In genomic region chr16:17848928-17849327, GRCm38 (mm10) we compare ENCODE assay signal across 9 mouse cellular contexts. TPM values are rescaled to one million over a fixed set of nuclear protein-coding genes. Genes with fewer than 3 reads are reported as not detected.
DNase-seq lines count a peak whose midpoint lies in the region; ATAC-seq and TF ChIP-seq lines count a peak whose summit lies in the region.
"Had no signal": no experiment of that assay in that cellular context is flagged by ENCODE, and none has a peak within 500 bp of the region (broad histone marks: within the 10 kb centered on the region; RNA-seq: fewer than 3 reads in every experiment).

No protein-coding gene starts in this region.

- peak; percentile 66 for ATAC-seq in neural tube, embryonic 13.5 days (ENCODE audit: low read depth)

- H3K4me1 ChIP-seq in kidney, adult 2 months (ENCODE audit: control insufficient read depth, insufficient read depth, low read length): no peaks in the 10 kb centered on the region
- H3K4me1 ChIP-seq in neural tube, embryonic 13.5 days (replicated peaks): no peaks in the 10 kb centered on the region
- H3K4me1 ChIP-seq: liver, embryonic 15.5 days had no signal

- no peak overlapping the region for H3K9ac ChIP-seq in neural tube, embryonic 13.5 days
- H3K9ac ChIP-seq: liver, embryonic 15.5 days had no signal

- peaks cover 4% of the 10 kb centered on the region; the same call in 1 of the 2 replicates for H3K36me3 ChIP-seq in kidney, adult 2 months (ENCODE audit: control insufficient read depth, insufficient read depth, low read length)
- H3K36me3 ChIP-seq in neural tube, embryonic 13.5 days: peaks cover 90% of the 10 kb centered on the region

- no peaks in the 10 kb centered on the region for H3K9me3 ChIP-seq in neural tube, embryonic 13.5 days
- H3K9me3 ChIP-seq: liver, embryonic 15.5 days had no signal

- DNase-seq in kidney, adult 2 months: peak; percentile 57
- DNase-seq in kidney, adult 11 months: no peak
- DNase-seq in CD4-positive, CD25-positive, alpha-beta regulatory T cell, adult 2 months (ENCODE audit: low read depth, low spot score): peak; percentile 73
- peak; percentile 58 for DNase-seq in R1 (ENCODE audit: low read depth, low spot score)
- DNase-seq in embryo, embryonic 11.5 days (ENCODE audit: low read depth, low spot score): peak; percentile 62
- DNase-seq in left cerebral cortex, postnatal 14 days (ENCODE audit: low spot score in 2 of 2): peak; percentile 71 to 83
- no peak for DNase-seq in gastrocnemius, postnatal 10 days

- intact Hi-C loops in left cerebral cortex, postnatal 14 days (cut with DNase I): no loop called here

- no peak overlapping the region for H3K4me3 ChIP-seq in kidney, adult 2 months (ENCODE audit: insufficient read depth, low read depth, low read length)
- H3K4me3 ChIP-seq in neural tube, embryonic 13.5 days: no peak overlapping the region
- H3K4me3 ChIP-seq: liver, embryonic 15.5 days had no signal

- H3K4me2 ChIP-seq in neural tube, embryonic 13.5 days: no peak overlapping the region
- H3K4me2 ChIP-seq: liver, embryonic 15.5 days had no signal

- TF ChIP-seq POLR2A in kidney, adult 2 months (IDR thresholded peaks at IDR 0.05; ENCODE audit: low read depth, low read length): no peak

- WGBS in kidney, adult 2 months: 32% methylated on average over 1 of the region's 1 CpGs
- 33% methylated on average over 1 of the region's 1 CpGs for WGBS in neural tube, embryonic 13.5 days

- H3K27me3 ChIP-seq in kidney, adult 2 months (replicated peaks; ENCODE audit: control insufficient read depth, insufficient read depth, low read length): no peaks in the 10 kb centered on the region
- H3K27me3 ChIP-seq in neural tube, embryonic 13.5 days: no peaks in the 10 kb centered on the region
- H3K27me3 ChIP-seq: liver, embryonic 15.5 days had no signal

- TF ChIP-seq CTCF in kidney, adult 2 months (conservative IDR thresholded peaks at IDR 0.05; ENCODE audit: insufficient read depth, insufficient read length, low read depth, low read length): peak; percentile 70

- H3K27ac ChIP-seq in kidney, adult 2 months (ENCODE audit: insufficient read depth, low read depth, low read length): no peak overlapping the region
- H3K27ac ChIP-seq in neural tube, embryonic 13.5 days (replicated peaks): peak overlapping the region; percentile 39; the same call in 1 of the 2 replicates
- H3K27ac ChIP-seq: liver, embryonic 15.5 days had no signal

RNA-seq across cellular contexts. Expression of gene Car15, which starts 10.8 kb away (rescaled TPM):
- polyA plus RNA-seq in kidney, adult 2 months (2012; rRNA removed): 372 and 440 TPM in 2 replicates
- 10 to 100 TPM; 11.7 to 14.6 TPM for total RNA-seq in left cerebral cortex, postnatal 14 days (2021)
- 3.2 and 5.8 TPM in 2 replicates for polyA plus RNA-seq in neural tube, embryonic 13.5 days (2015; fragmentation: Nextera tagmentation; extraction: Ambion mirVana)
- total RNA-seq in gastrocnemius, postnatal 10 days (2021): 1 to 10 TPM; 1.0 to 2.1 TPM

RNA-seq across cellular contexts. Expression of gene B830017H08Rik, which starts 16.0 kb away (rescaled TPM):
- polyA plus RNA-seq in kidney, adult 2 months (2012; rRNA removed): 6.2 and 7.9 TPM in 2 replicates
- total RNA-seq in left cerebral cortex, postnatal 14 days (2021): 1 to 10 TPM; 3.5 to 5.0 TPM
- polyA plus RNA-seq in neural tube, embryonic 13.5 days (2015; fragmentation: Nextera tagmentation; extraction: Ambion mirVana): 1.7 and 1.9 TPM in 2 replicates
- not detected for total RNA-seq in gastrocnemius, postnatal 10 days (2021)
- polyA plus RNA-seq: liver, embryonic 15.5 days had no signal

RNA-seq across cellular contexts. Expression of gene Gm20518, which starts 42.5 kb away (rescaled TPM):
- polyA plus RNA-seq in kidney, adult 2 months (2012; rRNA removed): 7.7 and 10.3 TPM in 2 replicates
- 1 to 10 TPM; 1.5 to 2.0 TPM for total RNA-seq in left cerebral cortex, postnatal 14 days (2021)
- 0.47 and 0.49 TPM in 2 replicates for polyA plus RNA-seq in neural tube, embryonic 13.5 days (2015; fragmentation: Nextera tagmentation; extraction: Ambion mirVana)
- under 1 TPM; 0.09 to 0.14 TPM for total RNA-seq in gastrocnemius, postnatal 10 days (2021)

RNA-seq across cellular contexts. Expression of gene Tssk1, which starts 45.1 kb away (rescaled TPM):
- 0.12 and 0.14 TPM in 2 replicates for polyA plus RNA-seq in kidney, adult 2 months (2012; rRNA removed)
- under 1 TPM; 0.11 to 0.23 TPM for total RNA-seq in left cerebral cortex, postnatal 14 days (2021)
- 0.07 and 0.10 TPM in 2 replicates for polyA plus RNA-seq in neural tube, embryonic 13.5 days (2015; fragmentation: Nextera tagmentation; extraction: Ambion mirVana)
- under 1 TPM in 1 of 2 experiments, not detected in 1; 0.14 TPM for total RNA-seq in gastrocnemius, postnatal 10 days (2021)
- polyA plus RNA-seq: liver, embryonic 15.5 days had no signal

RNA-seq across cellular contexts. Expression of gene Dgcr2, which starts 49.4 kb away (rescaled TPM):
- polyA plus RNA-seq in kidney, adult 2 months (2012; rRNA removed): 99.8 and 127 TPM in 2 replicates
- total RNA-seq in left cerebral cortex, postnatal 14 days (2021): 100 to 1,000 TPM; 102 to 105 TPM
- 86.3 and 89.6 TPM in 2 replicates for polyA plus RNA-seq in neural tube, embryonic 13.5 days (2015; fragmentation: Nextera tagmentation; extraction: Ambion mirVana)
- 10 to 100 TPM; 36.7 to 40.4 TPM for total RNA-seq in gastrocnemius, postnatal 10 days (2021)

Comparison
In these comparisons a context has a peak if more than half of its experiments do, and no peak if none do; other contexts are left out.
1. DNase-seq: peak in kidney, adult 2 months (single experiment), CD4-positive, CD25-positive, alpha-beta regulatory T cell, adult 2 months (single experiment), R1 (single experiment), embryo, embryonic 11.5 days (single experiment) and left cerebral cortex, postnatal 14 days (2 of 2); none in kidney, adult 11 months (single experiment) and gastrocnemius, postnatal 10 days (single experiment).
2. RNA of gene Car15, which starts 10.8 kb away (total RNA-seq): 11.7 to 14.6 TPM in left cerebral cortex, postnatal 14 days; 1.0 to 2.1 TPM in gastrocnemius, postnatal 10 days; every median in the first group is over 4 times any median in the second.